Comparison of ENCODE assay signal across 23 mouse cellular contexts in the genomic region with DNA sequence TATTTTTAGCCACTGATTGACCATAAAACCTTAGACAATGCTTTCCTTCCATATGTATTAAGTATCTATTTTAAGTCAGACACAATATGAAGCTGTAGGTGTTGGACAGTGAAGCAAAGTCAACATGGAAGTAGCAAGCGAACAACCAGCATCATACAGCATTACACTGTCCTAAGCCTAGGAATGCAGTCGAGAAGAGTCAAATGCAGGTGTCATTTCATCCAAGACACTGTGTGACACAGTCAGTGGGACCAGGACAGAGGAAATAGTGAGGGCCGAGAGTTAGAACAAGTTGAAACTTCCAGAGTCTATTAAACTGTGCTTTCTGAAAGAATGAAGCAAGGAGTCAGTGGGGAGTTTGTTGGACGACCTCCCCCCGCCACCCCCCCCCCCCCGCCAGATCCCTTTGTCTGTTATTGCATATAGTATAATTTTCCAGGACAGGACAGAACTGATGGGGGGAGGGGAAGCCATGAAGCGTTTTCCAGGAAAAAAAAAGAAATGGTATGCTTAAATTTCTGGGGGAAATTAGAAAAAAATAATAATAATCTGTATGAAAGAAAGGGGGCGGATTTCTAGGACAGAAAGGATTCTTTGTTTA.
DNase-seq lines count a peak whose midpoint lies in the region; ATAC-seq lines count a peak whose summit lies in the region.
"Had no signal": no experiment of that assay in that cellular context is flagged by ENCODE, and none has a peak within 500 bp of the region (broad histone marks: within the 10 kb centered on the region; RNA-seq: fewer than 3 reads in every experiment).

No protein-coding gene starts in this region.

- H3K4me1 ChIP-seq in hindbrain, embryonic 11.5 days (replicated peaks; ENCODE audit: control insufficient read depth, insufficient read depth, low read length), result no peaks in the 10 kb centered on the region; the same call in 1 of the 2 replicates
- H3K4me1 ChIP-seq in hindbrain, embryonic 10.5 days (replicated peaks), result peaks cover 18% of the 10 kb centered on the region
- peaks cover 16% of the 10 kb centered on the region for H3K4me1 ChIP-seq in forebrain, embryonic 13.5 days
- peaks cover 11% of the 10 kb centered on the region for H3K4me1 ChIP-seq in hindbrain, embryonic 13.5 days (replicated peaks)
- peaks cover 16% of the 10 kb centered on the region for H3K4me1 ChIP-seq in midbrain, embryonic 15.5 days
- 0 out of 2 replicates have a peak, but pooled peaks cover 5% of the 10 kb centered on the region for H3K4me1 ChIP-seq in kidney, embryonic 16.5 days (ENCODE audit: insufficient read depth, low read length)
- H3K4me1 ChIP-seq: embryonic facial prominence, embryonic 15.5 days; heart, embryonic 12.5 days; limb, embryonic 12.5 days had no signal

- H3K27ac ChIP-seq in hindbrain, embryonic 11.5 days (ENCODE audit: low read depth, low read length), result no peak overlapping the region
- H3K27ac ChIP-seq in hindbrain, embryonic 10.5 days, result no peak overlapping the region
- H3K27ac ChIP-seq in forebrain, embryonic 13.5 days, result no peak overlapping the region
- no peak overlapping the region for H3K27ac ChIP-seq in hindbrain, embryonic 13.5 days
- peak overlapping the region; percentile 53; the same call in 1 of the 2 replicates for H3K27ac ChIP-seq in midbrain, embryonic 15.5 days
- H3K27ac ChIP-seq in kidney, embryonic 16.5 days (ENCODE audit: low read length), result no peak overlapping the region
- H3K27ac ChIP-seq: embryonic facial prominence, embryonic 15.5 days; limb, embryonic 12.5 days; macrophage had no signal

- no peak for DNase-seq in hindbrain, embryonic 11.5 days (ENCODE audit: low spot score)
- DNase-seq in hindbrain, embryonic 10.5 days (ENCODE audit: low spot score), result no peak
- no peak for DNase-seq in right cerebral cortex, postnatal 25 days
- DNase-seq: adrenal gland, postnatal 14 days; cerebellum, adult 8-10 months; gastrocnemius, postnatal 14 days; heart, adult 18-20 months; heart, postnatal 10 days; kidney, adult 2 months; kidney, postnatal 10 days; liver, postnatal 0 days had no signal

- H3K9ac ChIP-seq in hindbrain, embryonic 11.5 days (ENCODE audit: low read depth, low read length), result no peak overlapping the region
- no peak overlapping the region for H3K9ac ChIP-seq in forebrain, embryonic 13.5 days
- no peak overlapping the region for H3K9ac ChIP-seq in hindbrain, embryonic 13.5 days
- no peak overlapping the region for H3K9ac ChIP-seq in midbrain, embryonic 15.5 days
- no peak overlapping the region for H3K9ac ChIP-seq in kidney, embryonic 16.5 days (replicated peaks; ENCODE audit: low read length)
- H3K9ac ChIP-seq: embryonic facial prominence, embryonic 15.5 days; heart, embryonic 12.5 days; limb, embryonic 12.5 days; liver, postnatal 0 days had no signal

- no peaks in the 10 kb centered on the region for H3K9me3 ChIP-seq in hindbrain, embryonic 11.5 days (ENCODE audit: control insufficient read depth, low read length)
- H3K9me3 ChIP-seq in hindbrain, embryonic 10.5 days, result no peaks in the 10 kb centered on the region
- no peaks in the 10 kb centered on the region for H3K9me3 ChIP-seq in forebrain, embryonic 13.5 days (replicated peaks)
- no peaks in the 10 kb centered on the region for H3K9me3 ChIP-seq in hindbrain, embryonic 13.5 days
- H3K9me3 ChIP-seq in midbrain, embryonic 15.5 days, result no peaks in the 10 kb centered on the region
- no peaks in the 10 kb centered on the region for H3K9me3 ChIP-seq in kidney, embryonic 16.5 days (ENCODE audit: low read length)
- H3K9me3 ChIP-seq: embryonic facial prominence, embryonic 15.5 days; heart, embryonic 12.5 days; limb, embryonic 12.5 days had no signal

- no peak overlapping the region for H3K4me3 ChIP-seq in hindbrain, embryonic 11.5 days (ENCODE audit: low read depth, low read length)
- H3K4me3 ChIP-seq in hindbrain, embryonic 10.5 days, result no peak overlapping the region
- H3K4me3 ChIP-seq in forebrain, embryonic 13.5 days, result no peak overlapping the region
- H3K4me3 ChIP-seq in hindbrain, embryonic 13.5 days, result no peak overlapping the region
- no peak overlapping the region for H3K4me3 ChIP-seq in midbrain, embryonic 15.5 days
- H3K4me3 ChIP-seq in kidney, embryonic 16.5 days (ENCODE audit: low read length), result no peak overlapping the region
- H3K4me3 ChIP-seq: embryonic facial prominence, embryonic 15.5 days; heart, embryonic 12.5 days; layer of hippocampus, adult 2 months; limb, embryonic 12.5 days had no signal

- 64% methylated on average over 8 of the region's 8 CpGs for WGBS in hindbrain, embryonic 11.5 days
- 61% methylated on average over 8 of the region's 8 CpGs for WGBS in hindbrain, embryonic 10.5 days
- 36% methylated on average over 8 of the region's 8 CpGs for WGBS in forebrain, embryonic 13.5 days
- WGBS in hindbrain, embryonic 13.5 days, result 48% methylated on average over 8 of the region's 8 CpGs
- WGBS in midbrain, embryonic 15.5 days, result 24% methylated on average over 8 of the region's 8 CpGs
- 63% methylated on average over 8 of the region's 8 CpGs for WGBS in kidney, embryonic 16.5 days

- no peak overlapping the region for H3K4me2 ChIP-seq in hindbrain, embryonic 11.5 days (replicated peaks; ENCODE audit: low read depth, low read length)
- no peak overlapping the region for H3K4me2 ChIP-seq in forebrain, embryonic 13.5 days
- no peak overlapping the region for H3K4me2 ChIP-seq in hindbrain, embryonic 13.5 days
- H3K4me2 ChIP-seq in midbrain, embryonic 15.5 days, result no peak overlapping the region
- H3K4me2 ChIP-seq in kidney, embryonic 16.5 days (replicated peaks; ENCODE audit: low read depth, low read length), result no peak overlapping the region
- H3K4me2 ChIP-seq: embryonic facial prominence, embryonic 15.5 days; heart, embryonic 12.5 days; limb, embryonic 12.5 days; liver, embryonic 11.5 days had no signal

- H3K27me3 ChIP-seq in hindbrain, embryonic 11.5 days (ENCODE audit: control insufficient read depth, insufficient read depth, low read length), result no peaks in the 10 kb centered on the region
- no peaks in the 10 kb centered on the region for H3K27me3 ChIP-seq in hindbrain, embryonic 10.5 days (ENCODE audit: insufficient read depth, poor library complexity, severe bottlenecking)
- H3K27me3 ChIP-seq in forebrain, embryonic 13.5 days, result no peaks in the 10 kb centered on the region
- no peaks in the 10 kb centered on the region for H3K27me3 ChIP-seq in hindbrain, embryonic 13.5 days
- no peaks in the 10 kb centered on the region for H3K27me3 ChIP-seq in midbrain, embryonic 15.5 days (replicated peaks)
- H3K27me3 ChIP-seq in kidney, embryonic 16.5 days (ENCODE audit: insufficient read depth, low read length), result no peaks in the 10 kb centered on the region
- H3K27me3 ChIP-seq: embryonic facial prominence, embryonic 15.5 days; heart, embryonic 12.5 days; limb, embryonic 12.5 days had no signal

- H3K36me3 ChIP-seq in hindbrain, embryonic 11.5 days (ENCODE audit: control insufficient read depth, insufficient read depth, low read length), result no peaks in the 10 kb centered on the region
- H3K36me3 ChIP-seq in hindbrain, embryonic 10.5 days, result no peaks in the 10 kb centered on the region
- no peaks in the 10 kb centered on the region for H3K36me3 ChIP-seq in forebrain, embryonic 13.5 days (ENCODE audit: poor library complexity, severe bottlenecking)
- H3K36me3 ChIP-seq in hindbrain, embryonic 13.5 days, result no peaks in the 10 kb centered on the region
- H3K36me3 ChIP-seq in midbrain, embryonic 15.5 days (replicated peaks), result no peaks in the 10 kb centered on the region
- H3K36me3 ChIP-seq in kidney, embryonic 16.5 days (ENCODE audit: insufficient read depth, low read length), result no peaks in the 10 kb centered on the region
- H3K36me3 ChIP-seq: embryonic facial prominence, embryonic 15.5 days; heart, embryonic 12.5 days; limb, embryonic 12.5 days had no signal

- peak; percentile 63; the same call in 1 of the 2 replicates for ATAC-seq in hindbrain, embryonic 11.5 days (ENCODE audit: low FRiP score)
- peak; percentile 54 for ATAC-seq in forebrain, embryonic 13.5 days
- ATAC-seq in hindbrain, embryonic 13.5 days (ENCODE audit: low FRiP score), result 0 out of 2 replicates have a peak, but pooled peaks have one; percentile 32
- peak; percentile 68 for ATAC-seq in midbrain, embryonic 15.5 days (replicated peaks)
- ATAC-seq in kidney, embryonic 16.5 days (ENCODE audit: low FRiP score, low TSS enrichment), result no peak
- ATAC-seq: CD4-positive, CD25-positive, alpha-beta regulatory T cell, adult 4 months; inflammation-experienced regulatory T-cells, adult 6 months; liver, postnatal 0 days had no signal
